Mouse (Mus musculus): Measurements from ENCODE around the gene Fzr1.
A peak's percentile ranks its signal among the peaks of the same experiment; 100 is the strongest.

Gene Fzr1

GRCm38 (mm10) chr10:81416581-81417226, 38.4 kb upstream of the Fzr1 start:
- DNase-seq (ENCODE audit: inconsistent age in 2 of 2, low spot score in 1 of 2), result peak; percentile 83 to 92

- DNase-seq (ENCODE audit: inconsistent age in 2 of 2, low spot score in 1 of 2), result peak; percentile 44 to 68
These were observed 37.4 kb upstream of the Fzr1 start for GRCm38 (mm10) chr10:81415549-81416310.

GRCm38 (mm10) chr10:81415146-81415545, 36.8 kb upstream of the Fzr1 start:
- peak in 1 of 2 experiments; percentile 71 for DNase-seq (ENCODE audit: inconsistent age in 2 of 2, low spot score in 1 of 2)

- peak in 1 of 2 experiments; percentile 49 for DNase-seq (ENCODE audit: inconsistent age in 2 of 2, low spot score in 1 of 2)
These were observed 36.4 kb upstream of the Fzr1 start for GRCm38 (mm10) chr10:81414682-81415081.

GRCm38 (mm10) chr10:81413310-81414261, 35.3 kb upstream of the Fzr1 start:
- peak; percentile 93 to 97 for DNase-seq (ENCODE audit: inconsistent age in 2 of 2, low spot score in 1 of 2)

GRCm38 (mm10) chr10:81412586-81413309, 34.4 kb upstream of the Fzr1 start:
- peak; percentile 43 to 66 for DNase-seq (ENCODE audit: inconsistent age in 2 of 2, low spot score in 1 of 2)

- DNase-seq (ENCODE audit: inconsistent age in 2 of 2, low spot score in 1 of 2), result peak; percentile 84 to 92
These were observed 33.4 kb upstream of the Fzr1 start for GRCm38 (mm10) chr10:81411471-81412400.

GRCm38 (mm10) chr10:81410981-81411380, 32.7 kb upstream of the Fzr1 start:
- DNase-seq (ENCODE audit: inconsistent age in 2 of 2, low spot score in 1 of 2), result peak; percentile 51 to 81

GRCm38 (mm10) chr10:81410350-81410749, 32.0 kb upstream of the Fzr1 start:
- peak; percentile 44 to 62 for DNase-seq (ENCODE audit: inconsistent age in 2 of 2, low spot score in 1 of 2)

- DNase-seq (ENCODE audit: inconsistent age in 2 of 2, low spot score in 1 of 2), result peak in 1 of 2 experiments; percentile 47
These were observed 31.0 kb upstream of the Fzr1 start for GRCm38 (mm10) chr10:81409330-81409729.

- DNase-seq (ENCODE audit: inconsistent age in 2 of 2, low spot score in 1 of 2), result peak; percentile 90 to 95
These were observed 30.6 kb upstream of the Fzr1 start for GRCm38 (mm10) chr10:81408871-81409291.

GRCm38 (mm10) chr10:81408424-81408729, 30.1 kb upstream of the Fzr1 start:
- peak in 1 of 2 experiments; percentile 38 for DNase-seq (ENCODE audit: inconsistent age in 2 of 2, low spot score in 1 of 2)

GRCm38 (mm10) chr10:81407539-81408423, 29.5 kb upstream of the Fzr1 start:
- DNase-seq (ENCODE audit: inconsistent age in 2 of 2, low spot score in 1 of 2), result peak; percentile 94 to 98

GRCm38 (mm10) chr10:81406504-81407440, 28.5 kb upstream of the Fzr1 start:
- peak; percentile 52 to 65 for DNase-seq (ENCODE audit: inconsistent age in 2 of 2, low spot score in 1 of 2)

- DNase-seq (ENCODE audit: inconsistent age in 2 of 2, low spot score in 1 of 2), result peak; percentile 63 to 85
These were observed 27.4 kb upstream of the Fzr1 start for GRCm38 (mm10) chr10:81405588-81406201.

GRCm38 (mm10) chr10:81404720-81405119, 26.4 kb upstream of the Fzr1 start:
- peak; percentile 44 to 60 for DNase-seq (ENCODE audit: inconsistent age in 2 of 2, low spot score in 1 of 2)

- DNase-seq (ENCODE audit: inconsistent age in 2 of 2, low spot score in 1 of 2), result no peak
These were observed 25.8 kb upstream of the Fzr1 start for GRCm38 (mm10) chr10:81404082-81404481.

Measured in adrenal gland, adult (tissue).